ENCODE assay signal across 15 mouse cellular contexts in the genomic region with DNA sequence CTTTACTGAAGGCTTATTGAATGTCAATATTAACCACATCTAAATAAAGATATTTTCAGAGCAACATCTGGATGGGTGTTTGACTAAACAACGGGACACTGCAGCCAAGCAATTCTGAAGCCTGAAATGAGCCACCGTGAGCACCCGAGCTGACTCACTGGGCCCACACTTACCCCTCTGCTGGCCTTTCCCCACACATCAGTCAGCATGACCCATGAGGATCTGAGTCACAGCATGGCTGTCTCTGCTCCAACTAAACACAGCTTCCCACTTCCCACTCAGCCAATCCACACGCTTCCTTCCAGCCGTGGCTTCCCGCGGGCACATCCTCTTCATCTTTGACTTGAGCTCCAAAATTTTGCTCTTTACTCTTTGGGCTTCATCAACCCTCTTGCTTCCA. TPM values are rescaled to one million over a fixed set of nuclear protein-coding genes. Genes with fewer than 3 reads are reported as not detected.
DNase-seq lines count a peak whose midpoint lies in the region; ATAC-seq and TF ChIP-seq lines count a peak whose summit lies in the region.
"Had no signal": no experiment of that assay in that cellular context is flagged by ENCODE, and none has a peak within 500 bp of the region (broad histone marks: within the 10 kb centered on the region; RNA-seq: fewer than 3 reads in every experiment).

No protein-coding gene starts in this region.

- H3K4me1 ChIP-seq in spleen, adult 2 months (ENCODE audit: control insufficient read depth, insufficient read depth, insufficient read length): peaks cover 12% of the 10 kb centered on the region; the same call in 1 of the 2 replicates
- H3K4me1 ChIP-seq in heart, embryonic 14.5 days (ENCODE audit: control insufficient read depth in 2 of 2, insufficient read depth in 2 of 2, low read length in 2 of 2): peaks cover 27 to 42% of the 10 kb centered on the region in 2 experiments
- no peaks in the 10 kb centered on the region for H3K4me1 ChIP-seq in forebrain, embryonic 14.5 days (ENCODE audit: control insufficient read depth, insufficient read depth, low read length)
- no peaks in the 10 kb centered on the region for H3K4me1 ChIP-seq in forebrain, embryonic 13.5 days
- H3K4me1 ChIP-seq: embryonic facial prominence, embryonic 13.5 days had no signal

- H3K4me2 ChIP-seq in heart, embryonic 14.5 days (ENCODE audit: low read length): no peak overlapping the region
- H3K4me2 ChIP-seq in forebrain, embryonic 14.5 days (ENCODE audit: low read length): no peak overlapping the region
- H3K4me2 ChIP-seq in forebrain, embryonic 13.5 days: no peak overlapping the region
- H3K4me2 ChIP-seq: embryonic facial prominence, embryonic 13.5 days; kidney, embryonic 15.5 days had no signal

- 82% methylated on average over 7 of the region's 7 CpGs for WGBS in spleen, adult 2 months
- WGBS in heart, embryonic 14.5 days: 74% methylated on average over 7 of the region's 7 CpGs
- 93% methylated on average over 7 of the region's 7 CpGs for WGBS in forebrain, embryonic 14.5 days
- 95% methylated on average over 7 of the region's 7 CpGs for WGBS in forebrain, embryonic 13.5 days

- no peaks in the 10 kb centered on the region for H3K27me3 ChIP-seq in spleen, adult 2 months (ENCODE audit: control insufficient read depth, insufficient read depth, low read length)
- no peaks in the 10 kb centered on the region for H3K27me3 ChIP-seq in heart, embryonic 14.5 days (ENCODE audit: control insufficient read depth, insufficient read depth, low read length)
- no peaks in the 10 kb centered on the region for H3K27me3 ChIP-seq in forebrain, embryonic 14.5 days (replicated peaks; ENCODE audit: control insufficient read depth, insufficient read depth, low read length)
- H3K27me3 ChIP-seq in forebrain, embryonic 13.5 days: no peaks in the 10 kb centered on the region
- H3K27me3 ChIP-seq: embryonic facial prominence, embryonic 13.5 days; kidney, embryonic 15.5 days had no signal

- H3K9me3 ChIP-seq in heart, embryonic 14.5 days (ENCODE audit: control insufficient read depth, low read length): no peaks in the 10 kb centered on the region
- no peaks in the 10 kb centered on the region for H3K9me3 ChIP-seq in forebrain, embryonic 14.5 days (replicated peaks; ENCODE audit: control insufficient read depth, low read length)
- H3K9me3 ChIP-seq in forebrain, embryonic 13.5 days (replicated peaks): no peaks in the 10 kb centered on the region
- H3K9me3 ChIP-seq: embryonic facial prominence, embryonic 13.5 days; kidney, embryonic 15.5 days had no signal

- H3K4me3 ChIP-seq in spleen, adult 2 months (ENCODE audit: extremely low read depth, insufficient read depth, insufficient read length): no peak overlapping the region
- H3K4me3 ChIP-seq in heart, embryonic 14.5 days (ENCODE audit: control insufficient read depth in 1 of 2, insufficient read depth in 1 of 2, low read depth in 1 of 2, low read length in 2 of 2): no peak overlapping the region
- no peak overlapping the region for H3K4me3 ChIP-seq in forebrain, embryonic 14.5 days (ENCODE audit: low read depth, low read length)
- H3K4me3 ChIP-seq in forebrain, embryonic 13.5 days: no peak overlapping the region
- H3K4me3 ChIP-seq: embryonic facial prominence, embryonic 13.5 days; kidney, embryonic 15.5 days had no signal

- DNase-seq in spleen, adult 2 months (ENCODE audit: low read depth in 1 of 2, low spot score in 2 of 2): no peak
- no peak for DNase-seq in spleen, postnatal 4 days (ENCODE audit: low spot score in 2 of 2)
- peak; percentile 53 for DNase-seq in adrenal gland, postnatal 25 days
- no peak for DNase-seq in forebrain, embryonic 14.5 days (ENCODE audit: low spot score)
- DNase-seq in urinary bladder, postnatal 4 days (ENCODE audit: low spot score in 2 of 2): no peak
- DNase-seq: cerebellum, postnatal 25 days; layer of hippocampus, adult 9-11 months; lung, postnatal 14 days had no signal

- no peaks in the 10 kb centered on the region for H3K36me3 ChIP-seq in spleen, adult 2 months (ENCODE audit: control insufficient read depth, insufficient read depth, low read length)
- H3K36me3 ChIP-seq in heart, embryonic 14.5 days (ENCODE audit: control insufficient read depth, insufficient read depth, low read length): no peaks in the 10 kb centered on the region
- H3K36me3 ChIP-seq in forebrain, embryonic 14.5 days (ENCODE audit: control insufficient read depth, insufficient read depth, low read length): no peaks in the 10 kb centered on the region
- no peaks in the 10 kb centered on the region for H3K36me3 ChIP-seq in forebrain, embryonic 13.5 days (ENCODE audit: poor library complexity, severe bottlenecking)
- H3K36me3 ChIP-seq: embryonic facial prominence, embryonic 13.5 days; kidney, embryonic 15.5 days had no signal

- H3K9ac ChIP-seq in heart, embryonic 14.5 days (ENCODE audit: low read length): peak overlapping the region; percentile 46; the same call in 1 of the 2 replicates
- no peak overlapping the region for H3K9ac ChIP-seq in forebrain, embryonic 14.5 days (ENCODE audit: low read length)
- no peak overlapping the region for H3K9ac ChIP-seq in forebrain, embryonic 13.5 days
- H3K9ac ChIP-seq: embryonic facial prominence, embryonic 13.5 days; kidney, embryonic 15.5 days had no signal

- peak overlapping the region; percentile 38; the same call in 1 of the 2 replicates for H3K27ac ChIP-seq in spleen, adult 2 months (ENCODE audit: insufficient read depth, low read length)
- H3K27ac ChIP-seq in heart, embryonic 14.5 days (replicated peaks in 1 of 2; ENCODE audit: control insufficient read depth in 1 of 2, insufficient read depth in 1 of 2, low read depth in 2 of 2, low read length in 2 of 2): peak overlapping the region; percentile 88 to 93
- no peak overlapping the region for H3K27ac ChIP-seq in forebrain, embryonic 14.5 days (ENCODE audit: low read depth, low read length)
- no peak overlapping the region for H3K27ac ChIP-seq in forebrain, embryonic 13.5 days
- H3K27ac ChIP-seq: embryonic facial prominence, embryonic 13.5 days; kidney, embryonic 15.5 days had no signal

- TF ChIP-seq POLR2A in spleen, adult 2 months (IDR thresholded peaks at IDR 0.05; ENCODE audit: low read depth, low read length): no peak

- TF ChIP-seq CTCF in spleen, adult 2 months (IDR thresholded peaks at IDR 0.05; ENCODE audit: extremely low read depth, insufficient read depth, insufficient read length, insufficient replicate concordance): no peak

- no peak for ATAC-seq in heart, embryonic 14.5 days (ENCODE audit: insufficient number of reproducible peaks, insufficient read depth, low FRiP score, low read depth)
- ATAC-seq in forebrain, embryonic 14.5 days: no peak
- no peak for ATAC-seq in forebrain, embryonic 13.5 days
- ATAC-seq: hindbrain, embryonic 16.5 days had no signal

RNA-seq across cellular contexts. Expression of a gene that starts 4.2 kb away (rescaled TPM):
- polyA plus RNA-seq in spleen, adult 2 months (2012; rRNA removed): 0.41 and 1.2 TPM in 2 replicates
- not detected in 2 replicates for total RNA-seq in adrenal gland, postnatal 25 days (2021)
- not detected in 2 replicates for polyA plus RNA-seq in heart, embryonic 14.5 days (2014; fragmentation: Nextera tagmentation; extraction: Ambion mirVana)
- not detected in 2 replicates for polyA plus RNA-seq in forebrain, embryonic 14.5 days (2014; fragmentation: Nextera tagmentation; extraction: Ambion mirVana)
- not detected in 2 replicates for polyA plus RNA-seq in forebrain, embryonic 13.5 days (2015; fragmentation: Nextera tagmentation; extraction: Ambion mirVana)
- total RNA-seq: MEL had no signal
- polyA plus RNA-seq: embryonic facial prominence, embryonic 13.5 days; hindbrain, embryonic 16.5 days; limb, embryonic 14.5 days had no signal

RNA-seq across cellular contexts. Expression of a gene that starts 25.5 kb away (rescaled TPM):
- 0.21 and 0.25 TPM in 2 replicates for polyA plus RNA-seq in spleen, adult 2 months (2012; rRNA removed)
- total RNA-seq in adrenal gland, postnatal 25 days (2021): 0.58 TPM in 1 of 2 replicates, not detected in the other
- not detected in 2 replicates for polyA plus RNA-seq in heart, embryonic 14.5 days (2014; fragmentation: Nextera tagmentation; extraction: Ambion mirVana)
- not detected in 2 replicates for polyA plus RNA-seq in forebrain, embryonic 14.5 days (2014; fragmentation: Nextera tagmentation; extraction: Ambion mirVana)
- polyA plus RNA-seq in forebrain, embryonic 13.5 days (2015; fragmentation: Nextera tagmentation; extraction: Ambion mirVana): not detected in 2 replicates
- total RNA-seq: MEL had no signal
- polyA plus RNA-seq: embryonic facial prominence, embryonic 13.5 days; hindbrain, embryonic 16.5 days; limb, embryonic 14.5 days had no signal

Comparison
In these comparisons a context has a peak if more than half of its experiments do, and no peak if none do; other contexts are left out.
1. H3K27ac ChIP-seq: peak in spleen, adult 2 months (single experiment) and heart, embryonic 14.5 days (2 of 2); none in forebrain, embryonic 14.5 days (single experiment) and forebrain, embryonic 13.5 days (single experiment).